Mouse (Mus musculus) ovary, adult 10 weeks (tissue): ENCODE data around the gene Btbd19. TPM values are rescaled to one million over a fixed set of nuclear protein-coding genes. Genes with fewer than 3 reads are reported as not detected.

ENCODE experiments used
- polyA plus RNA-seq: library from polyadenylated mRNA; stranded (reverse); fragments of 350-450 nt; fragmentation: Illumina TruSeq; extraction: RNeasy Lipid Tissue Mini Kit (QIAGEN cat#74804); gene quantifications from one replicate; pipeline ENCODE4 v1.2.3, GENCODE M21; 2014

The Btbd19 gene
- polyA plus RNA-seq, result 0.54 TPM

DNA sequence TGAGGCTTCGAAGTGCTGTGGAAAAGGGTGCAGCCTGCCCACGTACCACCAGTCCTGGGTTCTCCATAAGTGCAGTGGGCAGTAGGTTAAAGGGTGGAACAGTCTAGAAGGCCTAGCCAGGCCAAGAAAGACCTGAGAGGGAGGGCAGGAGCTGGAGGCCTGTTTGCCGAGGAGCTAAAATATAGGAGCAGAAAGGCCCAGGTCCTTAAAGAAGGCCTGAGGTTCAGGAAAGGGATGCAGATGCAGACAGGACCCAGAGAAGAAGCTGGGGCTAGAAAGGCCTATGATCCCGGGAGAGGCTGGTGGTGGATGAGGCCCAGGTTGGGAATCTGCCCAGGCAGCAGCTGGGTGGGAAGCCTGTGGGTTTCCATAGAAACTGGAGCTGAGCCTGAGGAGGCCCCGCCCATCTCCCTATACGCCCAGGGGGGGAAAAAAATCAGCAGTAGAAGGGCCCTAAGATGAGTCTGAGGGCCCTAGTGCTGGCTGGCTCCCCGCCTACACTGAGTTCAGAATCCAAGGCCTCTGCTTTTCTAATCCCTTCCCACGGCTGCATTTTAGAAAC is at the start of gene Btbd19:
Gene Btbd19 (minus strand): TSS at position 378 of the 562 bp plus-strand sequence.

DNA sequence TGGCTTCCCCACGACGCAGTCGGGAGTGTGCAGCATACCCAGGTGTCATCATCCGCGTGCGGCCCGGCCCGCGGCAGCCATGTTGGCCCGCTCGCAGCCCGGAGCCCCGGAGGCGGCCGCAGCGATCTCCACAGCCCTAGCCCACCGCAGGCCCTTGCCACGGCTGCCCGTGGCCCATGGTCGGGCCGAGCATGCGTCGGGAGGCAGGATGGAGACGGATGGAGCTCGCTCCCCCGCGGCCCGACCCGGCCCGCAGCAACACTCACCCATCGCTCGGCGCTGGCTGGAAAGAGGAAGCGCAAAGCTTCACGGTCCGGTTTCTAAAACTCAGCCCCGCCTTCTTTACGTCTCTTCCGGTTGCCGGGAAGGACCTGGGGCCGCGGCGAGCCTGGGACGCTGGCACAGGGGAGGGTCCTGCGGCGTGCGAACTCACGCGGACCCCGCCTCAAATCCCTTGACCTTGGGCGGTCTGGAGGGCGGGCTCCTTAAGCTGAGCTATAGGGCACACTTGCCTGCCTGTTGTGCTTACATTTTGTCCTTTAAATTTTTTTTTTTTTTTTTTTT is 30.3 kb upstream of the Btbd19 start, which contains the start of gene Rps8:
Gene Rps8 (minus strand): TSS at position 452 of the 564 bp plus-strand sequence.

DNA sequence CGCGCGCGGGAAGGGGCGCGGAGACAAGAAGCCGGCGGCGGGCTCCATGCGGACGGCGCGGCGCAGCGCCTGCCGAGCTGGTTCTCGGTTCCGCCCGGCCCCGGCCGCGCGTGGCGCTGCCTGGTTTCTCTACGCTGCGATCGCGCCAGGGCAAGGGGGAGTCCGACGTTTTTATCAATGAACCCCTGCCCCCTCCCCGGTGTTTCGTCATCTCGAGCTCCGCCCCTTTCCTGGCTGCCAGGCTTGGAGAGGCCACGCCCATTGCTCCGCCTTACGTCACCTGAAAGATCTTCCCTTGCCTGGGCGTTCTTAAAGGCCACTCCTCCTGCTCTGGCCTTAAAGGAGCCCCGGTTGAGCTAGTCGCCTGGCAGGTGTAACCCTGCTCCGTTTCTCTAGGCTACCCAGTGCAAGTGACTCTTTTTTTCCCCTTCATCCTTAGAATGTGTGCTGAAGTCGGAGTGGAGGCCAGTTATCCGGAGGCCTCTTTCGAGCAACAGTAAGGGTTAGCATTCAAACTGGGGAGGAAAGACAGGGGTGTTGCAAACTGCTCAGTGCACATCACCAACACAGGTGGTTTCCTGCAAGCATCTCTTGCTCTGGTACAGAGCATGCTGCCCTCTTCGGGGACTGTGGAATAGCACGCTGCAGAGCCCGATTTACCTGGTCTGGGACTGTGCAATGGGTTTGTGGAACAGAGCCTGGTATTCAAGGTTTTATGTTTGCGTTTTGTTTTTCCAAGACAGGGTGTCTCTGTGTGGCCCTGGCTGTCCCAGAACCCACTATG is 8.5 kb upstream of the Btbd19 start, which contains the start of gene Plk3:
Gene Plk3 (minus strand): TSS at position 147 of the 784 bp plus-strand sequence.

DNA sequence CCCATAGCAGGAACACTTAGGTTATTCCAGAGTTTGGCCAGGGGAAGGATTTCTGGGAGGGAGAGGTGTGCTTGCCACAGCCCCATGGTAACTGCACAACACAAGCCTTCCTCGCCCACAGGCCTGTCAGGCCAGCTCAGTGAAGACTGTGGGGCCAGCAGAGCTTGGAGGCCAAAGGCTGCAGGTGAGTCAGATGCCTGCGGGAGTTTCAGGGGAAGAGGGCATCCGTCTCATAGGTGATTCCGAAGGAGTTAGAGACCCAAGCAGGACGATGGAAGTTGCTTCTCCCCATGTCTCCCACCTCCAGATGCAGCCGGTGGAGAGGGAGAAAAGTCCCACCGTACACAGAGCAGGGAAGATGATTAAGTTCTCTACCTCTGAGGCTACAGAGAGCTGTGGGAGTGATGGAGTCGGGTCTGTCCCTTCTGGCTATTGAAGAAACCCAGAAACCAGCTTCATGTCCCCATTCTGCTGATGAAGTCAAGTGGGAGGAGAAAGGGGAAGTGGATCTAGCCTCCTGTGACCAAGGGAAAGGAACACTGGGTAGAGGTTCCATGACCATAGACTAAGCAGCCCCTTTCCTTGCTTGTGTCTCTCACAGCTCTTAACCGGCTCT is 1.3 kb upstream of the Btbd19 start, which contains the start of gene Tctex1d4:
Gene Tctex1d4 (plus strand): TSS at position 120 of the 616 bp plus-strand sequence.

DNA sequence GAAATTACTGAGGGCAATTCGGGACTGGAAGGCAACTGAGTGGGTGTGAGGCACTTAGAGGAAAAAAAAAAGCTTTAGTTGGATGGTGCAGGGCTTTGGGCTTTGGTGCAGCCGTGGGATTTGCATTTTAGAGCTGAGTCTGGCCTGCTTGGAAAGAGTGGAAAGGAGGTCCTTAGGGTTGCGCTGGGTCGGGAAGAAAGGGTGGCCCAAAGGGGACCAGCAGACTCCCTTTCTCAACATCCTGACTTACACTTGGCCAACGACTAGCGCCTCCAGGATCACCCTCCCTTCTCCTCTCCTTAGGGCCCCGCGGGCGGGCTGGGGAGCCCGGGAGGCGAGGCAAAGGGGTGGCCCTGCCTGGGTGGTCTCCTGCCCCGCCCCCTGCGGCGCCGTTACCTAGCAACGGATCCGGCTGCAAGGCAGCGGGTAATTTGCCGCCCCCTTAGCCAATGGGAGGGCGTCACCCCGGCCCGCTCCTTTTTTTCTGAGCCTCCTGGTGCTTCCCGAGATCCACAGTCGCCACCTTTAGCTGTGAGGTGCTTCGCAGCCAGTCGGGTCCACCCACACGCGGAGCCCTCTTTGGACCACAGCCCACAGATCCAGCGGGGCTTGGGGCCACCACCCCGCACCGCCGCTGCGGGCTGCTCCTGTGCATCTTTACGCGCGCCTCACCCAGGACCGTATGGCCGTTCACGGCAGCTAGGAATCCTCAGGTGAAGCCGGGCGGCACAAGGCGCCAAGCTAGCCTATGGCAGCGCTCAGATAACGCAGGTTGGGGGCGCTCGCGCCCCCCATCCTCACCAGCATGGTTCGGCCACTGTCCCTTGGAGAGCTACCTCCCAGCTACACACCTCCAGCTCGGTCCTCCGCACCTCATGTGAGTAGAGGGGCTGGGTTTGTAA is 29.7 kb downstream of the Btbd19 start, which contains the start of gene Ptch2:
Gene Ptch2 (plus strand): TSS at position 525 of the 902 bp plus-strand sequence.

Other genes with a start within 250 kb of the Btbd19 start
- 3.1 TPM for gene Zswim5, start 248.3 kb downstream of the Btbd19 start, polyA plus RNA-seq
- 7.2 TPM for gene Urod, start 131.3 kb downstream of the Btbd19 start, polyA plus RNA-seq
- 3.3 TPM for gene Hectd3, start 130.4 kb downstream of the Btbd19 start, polyA plus RNA-seq
- 23.5 TPM for gene Eif2b3, start 106.3 kb downstream of the Btbd19 start, polyA plus RNA-seq
- not detected for gene Ptch2, start 29.6 kb downstream of the Btbd19 start, polyA plus RNA-seq
- gene Tctex1d4, start 1.1 kb upstream of the Btbd19 start, polyA plus RNA-seq, result not detected
- not detected for gene Plk3, start 8.2 kb upstream of the Btbd19 start, polyA plus RNA-seq
- 110 TPM for gene Rps8, start 30.5 kb upstream of the Btbd19 start, polyA plus RNA-seq
- 10.0 TPM for gene Kif2c, start 56.9 kb upstream of the Btbd19 start, polyA plus RNA-seq
- gene Tmem53, start 126.2 kb upstream of the Btbd19 start, polyA plus RNA-seq, result not detected
- 0.88 TPM for gene Armh1, start 126.4 kb upstream of the Btbd19 start, polyA plus RNA-seq